Mouse (Mus musculus) CH12.LX (cell line): Measurements from ENCODE around the gene Hist1h2bf.

Experiments
- CTCF ChIP-seq, 2 experiments: IDR thresholded peaks in 1 of 2; conservative IDR thresholded peaks in 1 of 2; 2 replicates each; pipeline ENCODE4 v1.5.1; 2011 to 2012; ENCODE audit warnings: low read depth in 2 of 2, low read length in 2 of 2, improper control_type of control experiment in 1 of 2, inconsistent platforms in 1 of 2, mild to moderate bottlenecking in 1 of 2, moderate library complexity in 1 of 2
- EP300 ChIP-seq: IDR thresholded peaks from 2 replicates; pipeline ENCODE4 v1.6.1; 2011; ENCODE audit warnings: low read length, improper control_type of control experiment
- HCFC1 ChIP-seq: IDR thresholded peaks from 2 replicates; pipeline ENCODE4 v1.6.1; 2012; ENCODE audit warnings: low read depth, mild to moderate bottlenecking, inconsistent platforms, low read length, improper control_type of control experiment
- NELFE ChIP-seq: IDR thresholded peaks from 2 replicates; pipeline ENCODE4 v1.6.1; 2011; ENCODE audit warnings: low read depth, low read length, improper control_type of control experiment
- SIN3A ChIP-seq: IDR thresholded peaks from 2 replicates; pipeline ENCODE4 v1.6.1; 2012; ENCODE audit warnings: low read length, improper control_type of control experiment, inconsistent platforms
- UBTF ChIP-seq: IDR thresholded peaks from 2 replicates; pipeline ENCODE4 v1.6.1; 2012; ENCODE audit warnings: low read depth, mild to moderate bottlenecking, inconsistent platforms, low read length, improper control_type of control experiment, moderate library complexity

- TF ChIP-seq HCFC1 (no peak; the same call in 1 of the 2 replicates), EP300 (no peak), CTCF (conservative IDR thresholded peaks at IDR 0.05 in 1 of 2, IDR thresholded peaks at IDR 0.05 in 1 of 2; ENCODE audit: low read depth in 2 of 2, low read length in 2 of 2) (no peak), UBTF (no peak), SIN3A (0 out of 2 replicates have a peak, but pooled peaks have one; percentile 57), NELFE (no peak)
Observed at GRCm38 (mm10) chr13:23536076-23536822, 37.7 kb downstream of the Hist1h2bf start.
